In genomic region chr7:19217492-19217891, GRCm38 (mm10) we compare ENCODE assay signal across 22 mouse cellular contexts. TPM values are rescaled to one million over a fixed set of nuclear protein-coding genes. Genes with fewer than 3 reads are reported as not detected.
DNase-seq lines count a peak whose midpoint lies in the region; ATAC-seq and TF ChIP-seq lines count a peak whose summit lies in the region.
"Had no signal": no experiment of that assay in that cellular context is flagged by ENCODE, and none has a peak within 500 bp of the region (broad histone marks: within the 10 kb centered on the region; RNA-seq: fewer than 3 reads in every experiment).

No protein-coding gene starts in this region.

- no peak overlapping the region for H3K27ac ChIP-seq in lung, postnatal 0 days (ENCODE audit: low read length)
- H3K27ac ChIP-seq in limb, embryonic 13.5 days = peak overlapping the region; percentile 63; the same call in 1 of the 2 replicates
- H3K27ac ChIP-seq: embryonic facial prominence, embryonic 15.5 days; forebrain, embryonic 10.5 days; lung, embryonic 15.5 days had no signal

- no peak overlapping the region for H3K9ac ChIP-seq in lung, postnatal 0 days (replicated peaks; ENCODE audit: low read depth)
- no peak overlapping the region for H3K9ac ChIP-seq in limb, embryonic 13.5 days
- H3K9ac ChIP-seq: embryonic facial prominence, embryonic 15.5 days; lung, embryonic 15.5 days; midbrain, embryonic 13.5 days had no signal

- intact Hi-C loops in heart, postnatal 14 days (cut with DNase I) = no loop called here

- no peaks in the 10 kb centered on the region for H3K36me3 ChIP-seq in lung, postnatal 0 days (ENCODE audit: insufficient read depth, low read length)
- H3K36me3 ChIP-seq in limb, embryonic 13.5 days = peaks cover 10% of the 10 kb centered on the region
- H3K36me3 ChIP-seq: embryonic facial prominence, embryonic 15.5 days; heart, embryonic 12.5 days; lung, embryonic 15.5 days; midbrain, embryonic 13.5 days had no signal

- H3K4me1 ChIP-seq in lung, postnatal 0 days (ENCODE audit: insufficient read depth, low read depth, low read length) = no peaks in the 10 kb centered on the region
- H3K4me1 ChIP-seq in limb, embryonic 13.5 days = peaks cover 47% of the 10 kb centered on the region

- DNase-seq in lung, postnatal 36 days = peak; percentile 51
- DNase-seq in lung, postnatal 0 days (ENCODE audit: low spot score) = no peak
- DNase-seq in embryo, embryonic 10.5 days (ENCODE audit: low spot score) = peak; percentile 46
- DNase-seq in layer of hippocampus, postnatal 36 days = no peak
- DNase-seq in heart, adult 11 months = no peak
- no peak for DNase-seq in heart, postnatal 14 days
- DNase-seq: adrenal gland, adult 8-10 months; cerebellum, adult 2 months; gastrocnemius, postnatal 25 days; kidney, adult 8-10 months; kidney, postnatal 25 days had no signal

- TF ChIP-seq CTCF in lung, postnatal 0 days (IDR thresholded peaks at IDR 0.05) = no peak

- no peak for ATAC-seq in lung, postnatal 0 days
- ATAC-seq in limb, embryonic 13.5 days (ENCODE audit: low FRiP score, low read depth) = peak; percentile 46; the same call in 1 of the 2 replicates
- ATAC-seq: CD4-positive, CD25-positive, alpha-beta regulatory T cell, adult 4 months; inflammation-experienced regulatory T-cells, adult 6 months; midbrain, embryonic 13.5 days had no signal

- WGBS in lung, postnatal 0 days = 41% methylated on average over 5 of the region's 5 CpGs
- 11% methylated on average over 5 of the region's 5 CpGs for WGBS in limb, embryonic 13.5 days

- no peak overlapping the region for H3K4me3 ChIP-seq in lung, postnatal 0 days (ENCODE audit: low read depth, low read length)
- H3K4me3 ChIP-seq in limb, embryonic 13.5 days = no peak overlapping the region
- H3K4me3 ChIP-seq: embryonic facial prominence, embryonic 15.5 days; forebrain, embryonic 10.5 days; heart, embryonic 12.5 days; lung, embryonic 15.5 days; midbrain, embryonic 13.5 days; myocyte had no signal

- H3K27me3 ChIP-seq in lung, postnatal 0 days (replicated peaks; ENCODE audit: insufficient read depth, low read length) = no peaks in the 10 kb centered on the region
- H3K27me3 ChIP-seq in limb, embryonic 13.5 days = no peaks in the 10 kb centered on the region
- H3K27me3 ChIP-seq: lung, embryonic 15.5 days had no signal

- no peak overlapping the region for H3K4me2 ChIP-seq in lung, postnatal 0 days (replicated peaks; ENCODE audit: low read depth, low read length)
- peak overlapping the region; percentile 27; the same call in 1 of the 2 replicates for H3K4me2 ChIP-seq in limb, embryonic 13.5 days (replicated peaks)
- H3K4me2 ChIP-seq: embryonic facial prominence, embryonic 15.5 days; heart, embryonic 12.5 days; lung, embryonic 15.5 days; midbrain, embryonic 13.5 days had no signal

- H3K9me3 ChIP-seq in lung, postnatal 0 days (ENCODE audit: low read length) = no peaks in the 10 kb centered on the region
- H3K9me3 ChIP-seq in limb, embryonic 13.5 days = no peaks in the 10 kb centered on the region
- H3K9me3 ChIP-seq: embryonic facial prominence, embryonic 15.5 days; forebrain, embryonic 10.5 days; G1E; heart, embryonic 12.5 days; lung, embryonic 15.5 days; midbrain, embryonic 13.5 days had no signal

- no peak for TF ChIP-seq EP300 in lung, postnatal 0 days (IDR thresholded peaks at IDR 0.05)

RNA-seq across cellular contexts. Expression of gene Gpr4, which starts 5.2 kb away (rescaled TPM):
- 2.7 and 3.1 TPM in 2 replicates for polyA plus RNA-seq in lung, postnatal 0 days (2015; fragmentation: Nextera tagmentation; extraction: Ambion mirVana)
- 4.6 and 6.2 TPM in 2 replicates for polyA plus RNA-seq in limb, embryonic 13.5 days (2015; fragmentation: Nextera tagmentation; extraction: Ambion mirVana)
- 1 to 10 TPM; 2.4 to 2.5 TPM for total RNA-seq in layer of hippocampus, postnatal 36 days (2021)
- 10 to 100 TPM in 1 of 2 experiments, 1 to 10 TPM in 1; 9.9 to 11.2 TPM for total RNA-seq in heart, postnatal 14 days (2021)

RNA-seq across cellular contexts. Expression of gene Opa3, which starts 10.6 kb away (rescaled TPM):
- 18.8 and 19.0 TPM in 2 replicates for polyA plus RNA-seq in lung, postnatal 0 days (2015; fragmentation: Nextera tagmentation; extraction: Ambion mirVana)
- 35.2 and 35.7 TPM in 2 replicates for polyA plus RNA-seq in limb, embryonic 13.5 days (2015; fragmentation: Nextera tagmentation; extraction: Ambion mirVana)
- 10 to 100 TPM; 40.5 to 40.8 TPM for total RNA-seq in layer of hippocampus, postnatal 36 days (2021)
- 10 to 100 TPM; 54.8 to 58.3 TPM for total RNA-seq in heart, postnatal 14 days (2021)

RNA-seq across cellular contexts. Expression of gene Eml2, which starts 41.3 kb away (rescaled TPM):
- 17.9 and 21.7 TPM in 2 replicates for polyA plus RNA-seq in lung, postnatal 0 days (2015; fragmentation: Nextera tagmentation; extraction: Ambion mirVana)
- 5.2 and 5.5 TPM in 2 replicates for polyA plus RNA-seq in limb, embryonic 13.5 days (2015; fragmentation: Nextera tagmentation; extraction: Ambion mirVana)
- 100 to 1,000 TPM; 145 to 149 TPM for total RNA-seq in layer of hippocampus, postnatal 36 days (2021)
- total RNA-seq in heart, postnatal 14 days (2021) = 10 to 100 TPM; 37.9 to 43.0 TPM

RNA-seq across cellular contexts. Expression of gene Gipr, which starts 51.6 kb away (rescaled TPM):
- polyA plus RNA-seq in lung, postnatal 0 days (2015; fragmentation: Nextera tagmentation; extraction: Ambion mirVana) = 0.80 and 1.0 TPM in 2 replicates
- polyA plus RNA-seq in limb, embryonic 13.5 days (2015; fragmentation: Nextera tagmentation; extraction: Ambion mirVana) = 0.29 and 0.41 TPM in 2 replicates
- 1 to 10 TPM in 1 of 2 experiments, under 1 TPM in 1; 0.62 to 1.9 TPM for total RNA-seq in layer of hippocampus, postnatal 36 days (2021)
- total RNA-seq in heart, postnatal 14 days (2021) = under 1 TPM; 0.37 to 0.55 TPM
- total RNA-seq: gastrocnemius, postnatal 25 days; liver, adult 2 months had no signal
- polyA plus RNA-seq: CD4-positive, CD25-positive, alpha-beta regulatory T cell, adult 4 months; inflammation-experienced regulatory T-cells, adult 6 months; liver, adult 2 months had no signal

RNA-seq across cellular contexts. Expression of gene Vasp, which starts 54.1 kb away (rescaled TPM):
- 109 and 121 TPM in 2 replicates for polyA plus RNA-seq in lung, postnatal 0 days (2015; fragmentation: Nextera tagmentation; extraction: Ambion mirVana)
- polyA plus RNA-seq in limb, embryonic 13.5 days (2015; fragmentation: Nextera tagmentation; extraction: Ambion mirVana) = 68.9 and 69.0 TPM in 2 replicates
- total RNA-seq in layer of hippocampus, postnatal 36 days (2021) = 10 to 100 TPM; 15.2 to 21.2 TPM
- 10 to 100 TPM; 55.7 to 59.1 TPM for total RNA-seq in heart, postnatal 14 days (2021)

Comparison
In these comparisons a context has a peak if more than half of its experiments do, and no peak if none do; other contexts are left out.
1. DNase-seq: peak in lung, postnatal 36 days (single experiment) and embryo, embryonic 10.5 days (single experiment); none in lung, postnatal 0 days (single experiment), layer of hippocampus, postnatal 36 days (0 of 2), heart, adult 11 months (single experiment) and heart, postnatal 14 days (0 of 2).